Mouse (Mus musculus): ENCODE measurements around the gene Dut.

GRCm38 (mm10) chr2:125268876-125269275 is 21.9 kb downstream of the Dut start:
- no peak for TF ChIP-seq POLR2A (IDR thresholded peaks at IDR 0.05; ENCODE audit: borderline replicate concordance, control insufficient read depth, low read depth, low read length)
- no peak for TF ChIP-seq CTCF (IDR thresholded peaks at IDR 0.05; ENCODE audit: control insufficient read depth, insufficient read depth, low read length)
